Mouse (Mus musculus) embryo, embryonic 9.5 days (tissue): ENCODE data around the gene Hils1.
"Not testable (repeated sequence)": the region's sequence is repeated elsewhere in the genome, so short reads cannot be mapped to it uniquely, and the experiment has no call there.

Source experiments
- DNase-seq: peaks from one replicate; pipeline ENCODE4 v3.0.0-alpha.2; 2017; ENCODE audit errors: extremely low spot score

The Hils1 gene

DNA sequence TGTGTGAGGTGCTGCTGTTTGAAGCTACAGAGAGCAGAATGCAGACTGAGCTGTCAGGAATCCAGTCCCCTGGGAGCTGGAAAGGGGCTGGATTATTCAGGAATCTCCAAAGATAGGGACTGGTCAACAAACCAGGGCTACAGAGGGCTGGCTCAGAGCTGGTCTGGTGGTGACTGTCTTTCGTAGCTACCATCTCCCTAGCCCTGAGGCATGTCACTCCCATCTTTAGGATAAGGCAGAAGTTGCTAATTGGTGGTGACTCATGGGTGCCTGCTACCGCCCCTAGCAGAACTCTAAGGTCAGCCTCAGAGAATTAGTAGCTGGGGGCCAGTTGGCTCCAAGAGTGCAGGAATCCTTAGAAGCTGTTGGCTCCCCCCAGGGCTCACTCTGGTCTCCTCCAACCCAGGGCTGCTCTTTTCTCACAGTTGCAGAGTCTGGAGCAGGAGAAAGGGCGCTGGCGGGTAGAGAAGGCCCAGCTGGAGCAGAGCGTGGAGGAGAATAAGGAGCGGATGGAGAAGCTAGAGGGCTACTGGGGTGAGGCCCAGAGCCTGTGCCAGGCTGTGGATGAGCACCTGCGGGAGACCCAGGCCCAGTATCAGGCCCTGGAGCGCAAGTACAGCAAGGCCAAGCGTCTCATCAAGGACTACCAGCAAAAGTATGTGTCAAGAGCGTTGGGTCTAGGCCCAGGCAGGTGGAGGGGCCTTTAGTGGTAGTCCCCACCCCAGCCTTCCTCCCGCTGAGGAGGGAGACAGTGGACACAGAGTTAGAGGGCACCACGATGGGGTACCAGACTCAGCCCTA is 36.9 kb downstream of the Hils1 start:
- no peak for DNase-seq

DNA sequence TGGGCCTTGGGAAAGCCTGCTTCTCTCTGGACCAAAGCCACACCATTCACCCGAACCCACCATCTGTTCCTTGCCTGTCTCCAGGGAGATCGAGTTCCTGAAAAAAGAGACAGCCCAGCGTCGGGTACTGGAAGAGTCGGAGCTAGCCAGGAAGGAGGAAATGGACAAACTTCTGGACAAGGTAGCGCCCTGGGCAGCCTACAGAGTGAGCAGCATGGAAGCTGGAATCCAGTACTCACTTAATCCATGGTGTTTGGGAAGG is 37.5 kb downstream of the Hils1 start:
- no peak for DNase-seq

DNA sequence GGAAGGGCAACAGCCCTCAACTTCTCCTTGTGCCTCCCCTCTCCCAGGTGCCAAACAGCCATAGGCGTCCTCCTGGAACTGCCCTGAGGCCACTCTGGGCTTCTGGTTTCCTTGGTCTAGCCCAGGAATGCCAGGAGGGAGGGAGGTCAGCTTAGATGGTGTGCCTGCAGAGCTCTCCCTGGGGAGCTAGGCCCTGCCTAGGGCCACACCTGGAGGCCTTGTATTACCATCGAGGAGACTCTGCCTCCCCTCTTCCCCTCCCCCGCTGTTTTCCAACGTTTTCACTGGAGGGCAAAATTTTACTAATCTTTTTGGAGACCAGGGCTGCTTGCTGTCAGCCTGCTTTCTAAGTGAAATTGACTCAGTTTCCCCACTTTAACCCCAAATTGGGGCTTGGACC is 38.6 kb downstream of the Hils1 start:
- no peak for DNase-seq

DNA sequence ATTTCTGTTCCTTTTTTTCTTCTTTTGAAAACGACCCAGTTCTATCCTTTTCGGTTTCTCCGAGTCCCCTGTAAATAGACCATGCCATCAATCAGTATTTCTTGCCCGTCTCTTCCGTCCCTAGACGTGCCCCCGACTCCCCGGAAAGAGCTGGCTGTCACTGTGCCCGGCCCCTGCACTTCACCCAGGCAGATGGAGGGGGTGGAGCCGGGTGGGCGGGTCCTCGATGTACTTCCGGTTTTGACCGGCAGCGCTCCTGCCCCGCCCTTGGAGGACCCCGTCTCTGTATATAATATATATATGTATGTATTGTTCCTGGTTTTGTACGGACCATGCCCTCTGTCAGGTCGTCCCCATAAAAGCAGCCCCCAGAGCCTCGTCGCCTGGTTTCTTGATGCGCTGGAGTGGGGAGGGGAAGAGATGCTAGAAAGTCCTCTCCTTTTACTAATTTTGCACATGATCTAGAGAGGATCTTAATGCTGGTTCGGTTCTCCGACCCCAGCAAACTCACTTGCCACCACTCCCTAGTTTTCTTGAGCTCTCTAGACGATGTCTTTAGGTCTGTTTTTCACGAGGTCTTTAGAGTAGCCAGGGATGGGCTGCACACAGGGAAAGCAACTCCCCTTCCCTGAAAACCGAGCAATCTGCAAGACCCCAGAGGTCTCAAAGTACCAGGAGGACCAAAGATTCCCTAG is 39.3 kb downstream of the Hils1 start:
- peak; percentile 85 for DNase-seq

DNA sequence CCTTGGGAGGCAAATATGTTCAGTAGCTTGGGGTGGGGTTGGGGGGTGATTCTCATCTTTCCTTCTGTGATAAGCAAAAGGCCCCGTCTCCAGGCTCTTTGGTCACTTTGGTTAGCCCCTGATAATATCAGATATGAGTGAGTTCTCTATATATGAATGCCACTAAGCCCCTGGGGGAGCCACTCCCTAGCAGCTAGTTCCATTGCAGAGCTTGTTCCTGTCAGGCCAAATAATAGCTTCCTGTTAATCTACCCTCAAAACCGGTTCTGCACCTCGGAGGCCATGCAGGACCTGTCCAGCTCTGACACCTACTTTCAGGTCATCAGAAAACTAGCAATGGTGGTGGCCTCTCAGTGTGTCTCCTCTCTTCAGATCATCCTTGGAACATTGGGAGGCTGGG is 40.0 kb downstream of the Hils1 start:
- DNase-seq: no peak

DNA sequence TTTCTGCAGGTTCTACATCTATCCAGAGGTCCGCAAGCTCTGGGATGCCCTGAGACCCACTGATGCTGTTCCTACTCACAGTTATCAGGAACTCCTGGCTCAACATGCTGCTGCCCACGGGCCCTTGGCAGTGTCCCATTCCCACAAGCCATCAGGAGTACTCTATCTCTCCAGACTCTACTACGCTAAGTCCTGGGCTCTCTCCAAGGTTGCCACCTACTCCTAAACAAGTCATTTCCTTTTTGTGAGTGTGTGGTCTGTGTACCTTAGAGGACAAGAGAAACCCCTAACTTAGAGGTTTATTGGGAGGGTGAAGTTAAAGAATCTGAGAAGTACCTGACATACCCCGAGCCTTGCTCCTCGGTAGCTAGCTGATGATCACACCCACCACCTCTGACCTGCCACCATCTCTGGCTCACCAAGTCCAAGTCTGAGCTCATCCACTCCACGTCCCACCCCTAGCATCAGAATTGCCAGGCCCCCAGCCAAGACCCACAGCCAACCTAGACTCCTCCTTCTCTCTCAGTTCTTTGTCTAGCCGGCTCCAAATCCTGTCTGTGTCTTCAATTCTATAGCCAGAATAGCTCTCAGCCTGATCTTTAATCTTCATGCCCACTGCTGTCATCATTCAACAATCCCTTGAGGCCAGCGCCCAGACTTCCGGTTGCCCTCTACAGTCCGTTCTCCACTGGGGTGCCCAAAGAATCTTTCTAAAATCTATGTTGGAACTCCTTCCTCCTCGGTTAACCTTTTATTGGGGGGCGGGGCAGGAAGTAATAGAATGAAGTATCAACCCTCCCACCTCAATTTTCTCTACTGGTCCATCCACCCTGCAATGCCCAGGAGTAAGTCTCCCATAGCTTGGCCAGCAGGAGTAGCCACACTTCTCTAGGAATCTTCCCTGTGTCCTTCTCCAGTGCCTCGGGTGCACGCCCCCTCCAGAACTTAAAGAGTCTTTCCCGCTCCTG is 41.6 kb downstream of the Hils1 start:
- DNase-seq: no peak

DNA sequence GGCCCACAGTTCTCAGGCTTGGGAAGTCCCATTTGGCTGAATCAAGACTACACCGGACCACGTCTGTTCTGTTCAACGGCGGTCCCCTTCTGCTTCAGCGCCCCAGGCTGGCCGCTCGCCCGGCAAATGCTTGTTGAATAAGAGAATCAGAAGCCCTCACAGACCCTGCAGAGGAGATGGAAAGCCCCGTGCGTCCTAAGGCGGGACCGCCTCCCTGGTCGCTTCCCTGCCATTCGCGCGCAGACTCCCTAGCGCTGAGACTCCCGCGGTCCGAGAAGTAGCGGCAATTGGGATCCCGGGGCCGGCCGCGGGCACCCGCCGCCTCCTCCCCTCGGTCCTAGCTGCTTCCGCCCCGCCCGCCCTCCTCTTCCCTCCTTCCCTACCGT is 42.2 kb downstream of the Hils1 start, which contains the start of gene Samd14:
Gene Samd14, plus strand, starts transcription at position 251 of the 386 bp plus-strand sequence.
- DNase-seq: peak; percentile 84

DNA sequence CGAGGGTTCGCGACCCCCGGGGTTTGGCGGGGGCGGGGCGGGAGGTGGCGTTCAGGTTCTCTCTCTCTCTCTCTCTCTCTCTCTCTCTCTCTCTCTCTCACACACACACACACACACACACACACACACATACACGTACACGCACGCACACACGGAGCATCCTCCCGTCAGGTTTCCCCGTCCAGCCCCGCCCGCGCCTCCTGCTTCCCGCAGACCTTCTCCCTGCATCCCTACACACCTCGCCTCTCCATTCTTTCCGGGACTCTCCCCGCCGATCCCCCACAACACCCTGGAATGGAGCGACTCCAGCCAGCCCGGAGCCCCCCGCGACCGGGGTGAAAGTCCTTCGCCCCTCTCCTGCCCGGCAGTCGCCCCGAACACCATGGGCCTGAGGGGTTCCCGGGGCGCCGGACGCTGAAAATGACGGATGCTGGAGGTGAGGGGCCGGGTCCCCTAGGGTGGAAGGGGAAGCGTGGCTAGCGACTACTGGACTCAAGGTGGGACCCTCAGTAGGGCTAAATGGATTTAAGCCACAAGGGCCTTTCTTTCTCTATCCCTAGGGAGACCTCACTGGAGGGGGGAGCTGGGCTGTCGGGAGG is 42.8 kb downstream of the Hils1 start:
- peak; percentile 61 for DNase-seq

DNA sequence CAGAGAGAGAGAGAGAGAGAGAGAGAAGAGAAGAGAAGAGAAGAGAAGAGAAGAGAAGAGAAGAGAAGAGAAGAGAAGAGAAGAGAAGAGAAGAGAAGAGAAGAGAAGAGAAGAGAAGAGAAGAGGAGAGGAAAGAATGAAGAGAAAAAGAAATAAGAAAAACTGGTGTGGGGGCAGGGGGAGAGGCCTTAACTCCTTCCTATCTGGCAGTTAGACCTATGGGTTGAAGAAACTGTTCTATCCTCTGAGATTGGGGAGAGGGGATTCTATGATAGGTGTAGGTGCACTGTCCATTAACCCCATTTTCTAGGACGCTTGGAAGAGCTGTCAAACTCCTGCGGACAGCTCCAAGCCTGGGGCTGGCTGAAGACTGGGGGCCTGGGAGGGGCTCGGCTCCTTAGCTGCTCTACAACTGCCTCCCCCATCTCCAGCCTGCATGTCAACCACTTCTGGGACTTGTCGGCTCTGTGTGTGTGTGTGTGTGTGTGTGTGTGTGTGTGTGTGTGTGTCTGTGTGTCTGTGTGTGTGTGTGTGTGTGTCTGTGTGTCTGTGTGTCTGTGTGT is 43.5 kb downstream of the Hils1 start:
- not testable (repeated sequence) for DNase-seq

DNA sequence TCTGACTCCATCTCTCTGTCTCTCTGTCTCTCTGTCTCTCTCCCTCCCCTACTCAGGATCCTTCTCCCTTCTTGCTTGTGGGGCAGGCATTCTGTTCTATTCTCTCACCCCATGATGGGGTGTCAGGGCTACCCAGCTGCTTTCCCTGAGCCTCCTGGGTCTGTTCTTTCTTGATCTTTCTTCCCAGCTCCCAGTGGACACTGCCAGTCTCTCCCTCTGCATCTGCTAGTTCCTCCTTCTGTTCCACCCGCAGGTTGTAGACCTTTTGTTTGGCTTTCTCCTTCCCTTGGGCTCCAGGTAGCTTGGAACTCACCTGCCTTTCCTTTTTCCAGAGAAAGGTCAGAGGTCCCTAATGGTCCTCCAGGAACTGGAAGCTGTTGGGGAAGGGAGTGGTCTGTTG is 44.0 kb downstream of the Hils1 start:
- no peak for DNase-seq

DNA sequence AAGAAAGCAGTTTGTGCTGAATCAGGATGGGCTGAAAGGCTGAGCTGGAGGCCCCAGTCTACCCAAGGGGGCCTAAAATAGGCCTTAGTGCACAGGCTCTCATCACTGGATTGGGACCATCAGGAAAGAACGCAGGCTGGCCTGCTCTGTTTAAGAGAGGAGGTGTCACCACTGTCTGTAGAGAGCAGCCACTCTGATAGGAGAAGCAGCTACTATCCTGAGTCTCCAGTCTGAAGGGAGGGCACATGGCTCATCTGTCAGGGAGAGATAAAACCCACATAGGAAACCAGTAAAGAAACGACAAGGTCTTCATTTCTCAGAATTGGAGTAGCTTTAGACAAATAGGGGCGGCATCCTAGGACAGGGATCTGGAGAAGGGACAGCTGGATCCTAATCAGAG is 44.7 kb downstream of the Hils1 start:
- no peak for DNase-seq

DNA sequence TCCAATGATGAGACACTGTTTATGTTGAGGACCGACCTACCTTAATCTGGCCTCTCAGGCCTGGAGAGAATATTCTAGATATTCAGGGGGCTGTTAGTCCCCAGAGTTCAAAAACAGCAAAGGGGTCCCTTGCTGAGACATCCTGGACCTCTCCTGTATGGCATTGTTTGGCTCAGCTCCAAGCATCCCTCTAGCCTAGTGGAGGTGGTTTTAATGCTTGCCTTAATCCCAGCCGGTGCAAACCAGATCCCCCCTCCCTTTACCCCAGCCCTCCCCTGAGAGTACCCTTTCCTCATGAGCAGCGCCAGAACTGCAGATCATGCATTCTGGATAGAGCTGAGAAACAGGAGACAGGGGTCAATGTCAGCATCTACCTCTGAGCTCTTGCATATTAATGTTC is 45.1 kb downstream of the Hils1 start:
- no peak for DNase-seq

DNA sequence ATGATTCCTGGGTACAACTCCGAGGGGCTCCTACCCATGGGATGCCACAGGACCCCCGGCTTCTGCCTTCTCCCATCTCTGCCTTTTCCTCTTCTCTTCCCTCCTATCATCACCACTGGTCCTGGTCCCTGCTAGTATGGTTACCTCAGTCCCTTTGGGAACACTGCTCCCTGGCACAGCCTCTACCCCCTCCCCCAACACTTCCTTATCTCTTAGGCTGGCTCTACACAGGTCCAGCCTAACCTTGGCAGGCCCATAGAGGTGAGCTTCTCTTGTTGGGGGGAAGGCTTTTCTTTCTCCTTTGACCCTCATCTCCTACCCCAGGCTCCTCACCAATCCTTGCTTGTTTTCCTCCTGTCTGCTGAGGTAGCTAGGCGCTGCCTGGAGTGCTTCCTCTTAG is 48.1 kb downstream of the Hils1 start:
- no peak for DNase-seq
